Mouse (Mus musculus): ENCODE results near the gene Cd9.

- no peak for TF ChIP-seq POLR2A (IDR thresholded peaks at IDR 0.05; ENCODE audit: low read depth, low read length)
- TF ChIP-seq CTCF (conservative IDR thresholded peaks at IDR 0.05; ENCODE audit: insufficient read depth, insufficient read length, low read depth, low read length): no peak
Observed at GRCm38 (mm10) chr6:125480396-125481361, 13.9 kb downstream of the Cd9 start.
